Mouse (Mus musculus): ENCODE results near the gene Krtap21-1. TPM values are rescaled to one million over a fixed set of nuclear protein-coding genes. Genes with fewer than 3 reads are reported as not detected.

Krtap21-1 gene
- total and polyA plus RNA-seq, 3 experiments: not detected

DNA sequence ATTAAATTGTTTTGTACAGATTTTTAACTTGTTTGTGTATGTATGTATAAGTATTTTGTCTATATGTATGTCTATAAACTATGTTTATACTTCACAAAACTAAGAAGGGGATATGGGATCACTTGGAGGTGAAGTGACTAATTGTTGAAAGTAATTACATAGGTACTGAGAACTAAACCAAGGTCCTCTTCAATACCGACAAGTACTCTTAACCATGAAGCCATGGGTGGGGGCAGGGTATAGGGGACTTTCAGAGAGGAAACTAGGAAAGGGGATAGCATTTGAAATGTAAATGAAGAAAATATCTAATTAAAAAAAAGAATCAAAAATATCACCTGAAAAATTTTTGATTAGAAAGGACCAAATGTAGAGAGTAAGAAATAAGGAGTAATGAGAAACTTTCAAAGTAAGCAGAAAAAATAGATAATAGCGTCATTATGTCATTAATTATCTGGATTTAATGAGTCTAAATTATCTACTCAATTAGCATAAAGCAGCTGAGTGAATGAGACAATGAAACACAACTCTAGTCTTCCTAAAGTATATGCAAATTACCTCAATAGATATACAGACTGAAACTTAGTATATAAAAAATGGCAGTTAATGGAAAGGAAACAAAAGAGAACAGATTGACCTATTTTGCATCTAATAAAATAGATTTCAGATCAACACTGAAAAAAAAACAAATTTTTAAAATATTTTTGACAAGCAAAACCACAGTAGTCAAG lies 30.8 kb downstream of the Krtap21-1 start:
- H3K4me3 ChIP-seq (ENCODE audit: low read depth, low read length): no peak overlapping the region
- no peak for ATAC-seq (ENCODE audit: extremely low read depth, insufficient number of reproducible peaks, low FRiP score, poor library complexity, severe bottlenecking)
- DNase-seq (ENCODE audit: low spot score): no peak
- H3K27me3 ChIP-seq (ENCODE audit: insufficient read depth, low read length): no peaks in the 10 kb centered on the region
- no peaks in the 10 kb centered on the region for H3K4me1 ChIP-seq (ENCODE audit: insufficient read depth, low read depth, low read length)
- H3K9me3 ChIP-seq (replicated peaks): 0 out of 2 replicates have a peak, but pooled peaks cover 3% of the 10 kb centered on the region
- H3K36me3 ChIP-seq (replicated peaks): no peaks in the 10 kb centered on the region
- TF ChIP-seq GATA1 (IDR thresholded peaks at IDR 0.05; ENCODE audit: borderline replicate concordance, low read length) (no peak), GATA2 (IDR thresholded peaks at IDR 0.05; ENCODE audit: borderline replicate concordance, low read depth, low read length) (no peak), TAL1 (conservative IDR thresholded peaks at IDR 0.05; ENCODE audit: low read depth, low read length) (no peak), CTCF (IDR thresholded peaks at IDR 0.05; ENCODE audit: low read depth, low read length) (no peak), POLR2AphosphoS5 (IDR thresholded peaks at IDR 0.05; ENCODE audit: insufficient replicate concordance, low read depth, low read length) (no peak)

Other genes starting within 250 kb of the Krtap21-1 start
- gene Gm9789, start 245.9 kb downstream of the Krtap21-1 start, total RNA-seq (2014; fragmentation: Nextera tagmentation): not detected in 2 replicates
- not detected in 2 replicates for gene Gm9789, start 245.9 kb downstream of the Krtap21-1 start, total RNA-seq (2017)
- gene Gm9789, start 245.9 kb downstream of the Krtap21-1 start, polyA plus RNA-seq (2012): not detected in 2 replicates
- gene Gm7735, start 234.4 kb downstream of the Krtap21-1 start, total RNA-seq (2014; fragmentation: Nextera tagmentation): not detected in 2 replicates
- not detected in 2 replicates for gene Gm7735, start 234.4 kb downstream of the Krtap21-1 start, total RNA-seq (2017)
- not detected in 2 replicates for gene Gm7735, start 234.4 kb downstream of the Krtap21-1 start, polyA plus RNA-seq (2012)
- not detected in 2 replicates for gene 1110057P08Rik, start 229.1 kb downstream of the Krtap21-1 start, total RNA-seq (2014; fragmentation: Nextera tagmentation)
- gene 1110057P08Rik, start 229.1 kb downstream of the Krtap21-1 start, total RNA-seq (2017): not detected in 2 replicates
- not detected in 2 replicates for gene 1110057P08Rik, start 229.1 kb downstream of the Krtap21-1 start, polyA plus RNA-seq (2012)
- not detected in 2 replicates for gene Krtap20-2, start 198.0 kb downstream of the Krtap21-1 start, total RNA-seq (2014; fragmentation: Nextera tagmentation)
- not detected in 2 replicates for gene Krtap20-2, start 198.0 kb downstream of the Krtap21-1 start, total RNA-seq (2017)
- not detected in 2 replicates for gene Krtap20-2, start 198.0 kb downstream of the Krtap21-1 start, polyA plus RNA-seq (2012)
- gene Krtap6-2, start 16.2 kb upstream of the Krtap21-1 start, total RNA-seq (2014; fragmentation: Nextera tagmentation): not detected in 2 replicates
- 0.17 and 0.22 TPM in 2 replicates for gene Krtap6-2, start 16.2 kb upstream of the Krtap21-1 start, total RNA-seq (2017)
- gene Krtap6-2, start 16.2 kb upstream of the Krtap21-1 start, polyA plus RNA-seq (2012): not detected in 2 replicates
- gene Krtap8-1, start 84.1 kb upstream of the Krtap21-1 start, total RNA-seq (2014; fragmentation: Nextera tagmentation): not detected in 2 replicates
- gene Krtap8-1, start 84.1 kb upstream of the Krtap21-1 start, total RNA-seq (2017): not detected in 2 replicates
- gene Krtap8-1, start 84.1 kb upstream of the Krtap21-1 start, polyA plus RNA-seq (2012): 0.10 TPM in 1 of 2 replicates, not detected in the other
- gene Krtap7-1, start 104.5 kb upstream of the Krtap21-1 start, total RNA-seq (2014; fragmentation: Nextera tagmentation): not detected in 2 replicates
- gene Krtap7-1, start 104.5 kb upstream of the Krtap21-1 start, total RNA-seq (2017): not detected in 2 replicates
- gene Krtap7-1, start 104.5 kb upstream of the Krtap21-1 start, polyA plus RNA-seq (2012): not detected in 2 replicates
- gene Krtap11-1, start 167.3 kb upstream of the Krtap21-1 start, total RNA-seq (2014; fragmentation: Nextera tagmentation): not detected in 2 replicates
- gene Krtap11-1, start 167.3 kb upstream of the Krtap21-1 start, total RNA-seq (2017): not detected in 2 replicates
- gene Krtap11-1, start 167.3 kb upstream of the Krtap21-1 start, polyA plus RNA-seq (2012): not detected in 2 replicates

Data from G1E (cell line).